Mouse (Mus musculus) heart, postnatal 10 days (tissue): ENCODE results near the gene Il9. TPM values are rescaled to one million over a fixed set of nuclear protein-coding genes. Genes with fewer than 3 reads are reported as not detected.

Experiments
- DNase-seq, 2 experiments: peaks; one replicate each; pipeline ENCODE4 v3.0.0; 2021
- intact Hi-C: fragments of 180-260 bp; cut with DNase I; formaldehyde crosslinking; loops from one replicate; pipeline ENCODE4 v1.15.1; 2025
- total RNA-seq, 2 experiments: library from RNA; stranded (reverse); gene quantifications; 2 replicates each; pipeline ENCODE4 v1.2.3; 2021

Gene Il9
- not detected for total RNA-seq

GRCm38 (mm10) chr13:56482146-56482545, at the start of gene Il9:
TSS of gene Il9 (minus strand) at chr13:56482246.
- intact Hi-C loops: no loop called here

DNA sequence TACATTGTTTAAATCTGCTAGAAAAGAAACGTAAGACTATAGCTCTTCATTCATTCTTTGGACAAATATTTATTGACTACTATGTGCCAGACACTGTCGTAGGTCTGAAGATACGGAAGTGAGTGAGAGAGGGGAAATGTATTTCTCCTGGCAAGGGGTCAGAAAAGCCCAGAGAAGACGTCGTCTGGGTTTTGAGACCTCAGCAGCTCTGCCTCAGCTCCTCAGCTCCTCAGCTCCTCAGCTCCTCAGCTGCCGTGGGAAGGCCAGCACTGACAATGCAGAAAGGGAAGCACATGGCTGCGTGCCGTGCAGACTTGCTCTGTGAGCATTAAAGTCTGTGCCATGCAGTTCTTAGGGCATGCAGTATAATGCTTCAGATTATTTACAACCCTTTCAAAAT, 47.6 kb upstream of the Il9 start:
- no peak for DNase-seq
- intact Hi-C loops: no loop called here

More at GRCm38 (mm10) chr13:56482146-56482545, at the start of gene Il9:
- DNase-seq: no peak

DNA sequence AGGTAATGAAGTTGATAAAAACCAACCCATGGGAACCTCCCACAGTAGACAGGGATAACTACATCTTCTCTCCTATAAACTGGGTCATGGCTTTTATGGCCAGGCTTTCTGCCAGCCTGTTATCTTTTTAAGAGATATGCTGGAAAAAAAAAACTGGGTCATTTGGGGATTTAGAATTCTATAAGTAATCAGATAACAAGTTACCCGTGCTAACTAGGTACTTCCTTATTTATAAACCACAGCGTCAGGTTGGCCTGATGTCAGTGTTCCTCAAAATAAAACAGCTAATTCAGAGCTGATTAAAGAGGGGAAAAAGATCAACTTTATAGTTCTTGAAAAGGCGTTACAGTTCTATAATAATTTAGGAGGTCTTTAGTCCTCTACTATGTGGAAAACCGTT, 47.0 kb upstream of the Il9 start:
- intact Hi-C loops: no loop called here
- no peak for DNase-seq

DNA sequence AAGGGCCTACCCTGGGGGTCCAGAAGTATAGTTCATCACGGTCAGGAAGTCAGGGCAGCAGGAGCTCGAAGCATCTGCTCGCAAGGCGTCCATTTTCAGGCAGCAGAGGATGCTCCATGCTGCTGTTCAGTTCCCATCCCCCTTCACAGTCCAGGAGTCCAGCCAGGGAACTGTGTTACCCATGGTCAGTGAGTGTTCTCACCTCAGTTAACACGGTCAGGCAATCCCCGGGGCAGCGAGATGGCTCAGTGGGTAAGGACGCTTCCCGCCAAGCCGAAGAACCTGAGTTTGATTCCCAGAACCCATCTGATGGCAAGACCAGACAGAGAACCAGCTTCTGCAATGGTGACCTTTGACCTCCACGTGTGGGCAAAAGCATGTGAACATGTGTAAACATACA, 46.2 kb upstream of the Il9 start:
- intact Hi-C loops: no loop called here
- DNase-seq: no peak

DNA sequence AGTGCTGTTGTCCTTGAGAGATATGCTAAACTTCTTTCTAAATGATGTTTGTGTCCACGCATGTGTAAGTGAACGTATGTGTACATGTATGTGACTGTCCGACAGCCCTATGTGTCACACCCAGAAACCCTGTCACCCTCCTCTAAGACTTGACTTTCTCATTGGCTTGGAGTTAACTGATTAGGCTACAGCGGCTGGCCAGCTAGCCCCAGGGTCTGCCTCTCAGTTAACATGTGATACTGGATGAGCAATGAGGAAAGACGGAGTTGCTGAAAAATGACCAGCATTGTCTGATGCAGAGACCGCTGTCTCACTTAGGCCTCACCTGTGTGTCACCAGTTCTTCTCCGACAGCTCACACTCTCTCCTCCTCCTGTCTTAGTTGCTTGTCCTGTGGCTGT, 45.8 kb upstream of the Il9 start:
- DNase-seq: no peak
- intact Hi-C loops: no loop called here

DNA sequence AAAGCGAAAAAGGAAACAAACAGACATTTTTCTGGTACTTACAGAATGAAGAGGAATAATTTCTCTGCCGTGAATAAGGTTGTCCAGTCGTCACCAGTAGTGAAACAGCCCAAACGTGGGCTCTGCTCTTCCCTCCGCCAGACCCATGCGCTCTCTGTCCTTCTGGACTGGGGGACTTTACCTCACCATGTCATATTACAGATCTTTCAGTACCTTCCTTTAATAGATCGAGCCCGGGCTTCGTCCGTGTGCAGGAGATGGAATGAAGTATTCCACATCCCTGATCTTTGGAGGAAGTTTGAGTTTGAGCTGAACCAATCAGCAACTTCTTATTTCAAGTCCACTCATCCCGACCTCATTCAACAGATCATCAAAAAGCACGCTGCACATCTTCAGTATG, 44.8 kb upstream of the Il9 start:
- intact Hi-C loops: no loop called here
- DNase-seq: no peak

- DNase-seq: no peak
- intact Hi-C loops: no loop called here
Observed at GRCm38 (mm10) chr13:56522821-56523167, 40.7 kb upstream of the Il9 start.

DNA sequence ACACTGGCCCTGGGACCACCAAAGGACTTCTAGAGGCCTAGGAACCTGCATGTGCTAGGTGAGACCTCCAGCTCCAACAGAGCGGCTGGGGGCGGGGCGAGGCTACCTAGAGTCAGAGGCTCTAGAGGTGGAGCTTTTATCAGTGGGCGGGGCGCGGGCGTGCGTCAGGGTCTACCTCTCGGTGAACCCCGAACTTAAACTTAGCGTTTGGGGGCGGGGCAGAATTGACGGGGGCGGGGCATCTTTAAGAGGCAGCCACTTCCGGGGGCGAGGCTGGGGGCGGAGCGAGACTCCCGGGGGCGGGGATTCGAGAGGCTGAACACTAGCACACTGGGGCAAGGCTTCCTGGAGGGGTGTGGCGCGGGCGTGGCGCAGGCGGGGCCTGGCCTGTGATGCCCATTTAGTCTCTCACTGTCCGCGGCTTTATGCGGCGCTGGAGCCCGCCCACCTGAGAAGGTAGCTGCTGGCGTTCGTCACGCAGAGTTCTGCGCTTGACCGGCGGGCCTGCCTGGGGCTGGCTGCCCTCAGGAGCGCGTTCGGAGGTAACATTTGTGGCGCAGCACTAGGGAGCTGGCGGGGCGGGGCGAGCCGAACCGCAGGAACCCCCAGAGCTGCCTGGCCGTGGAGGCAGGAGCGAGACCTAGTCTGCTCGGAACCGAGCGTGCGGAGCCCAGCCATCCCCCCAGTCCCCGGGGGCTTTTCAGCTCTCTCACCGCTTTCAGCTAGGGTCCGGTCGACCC, 40.2 kb upstream of the Il9 start, which contains the start of gene Fbxl21:
Fbxl21 (plus strand) TSS at position 392 of the 740 bp plus-strand sequence.
- DNase-seq: peak; percentile 89 to 91
- intact Hi-C loops: no loop called here

DNA sequence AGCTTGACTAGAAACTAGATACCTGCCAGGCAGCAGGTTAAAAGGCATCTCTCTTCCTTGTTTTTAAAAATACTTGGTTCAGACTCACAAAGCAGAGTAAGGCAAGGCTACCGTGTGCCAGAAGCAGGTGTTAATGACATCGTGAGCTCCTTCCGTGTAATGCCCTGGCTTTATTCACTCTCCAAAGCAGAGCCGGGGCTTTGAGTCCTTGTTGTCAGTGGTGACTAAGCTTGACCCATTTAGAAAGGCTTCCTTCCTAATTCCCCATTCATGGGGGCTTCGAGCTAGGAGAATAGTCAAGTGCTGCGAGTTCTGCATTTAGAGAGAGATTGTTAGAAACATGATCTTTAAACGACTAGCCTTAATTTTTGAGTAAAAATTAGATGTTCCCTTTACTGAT, 34.8 kb upstream of the Il9 start:
- intact Hi-C loops: no loop called here
- no peak for DNase-seq

DNA sequence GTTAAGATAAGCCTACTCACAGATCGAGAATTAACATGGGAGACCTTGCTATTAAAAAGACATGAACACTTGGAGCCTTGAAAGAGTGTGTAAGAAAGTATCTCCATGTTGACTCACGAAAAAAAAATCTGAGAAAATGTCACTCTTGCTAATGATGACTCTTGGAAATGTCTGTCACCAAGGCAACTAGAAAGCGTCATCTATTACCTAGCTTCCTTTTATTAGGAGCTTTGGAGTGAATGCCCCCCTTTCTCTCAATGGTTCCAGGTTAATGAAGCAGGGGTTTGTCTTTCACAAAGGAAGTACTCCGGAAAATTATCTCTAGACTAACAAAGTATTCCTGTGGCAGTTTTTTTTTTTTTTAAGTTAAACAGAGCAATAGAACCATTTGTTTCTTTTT, 34.3 kb upstream of the Il9 start:
- intact Hi-C loops: no loop called here
- DNase-seq: no peak

DNA sequence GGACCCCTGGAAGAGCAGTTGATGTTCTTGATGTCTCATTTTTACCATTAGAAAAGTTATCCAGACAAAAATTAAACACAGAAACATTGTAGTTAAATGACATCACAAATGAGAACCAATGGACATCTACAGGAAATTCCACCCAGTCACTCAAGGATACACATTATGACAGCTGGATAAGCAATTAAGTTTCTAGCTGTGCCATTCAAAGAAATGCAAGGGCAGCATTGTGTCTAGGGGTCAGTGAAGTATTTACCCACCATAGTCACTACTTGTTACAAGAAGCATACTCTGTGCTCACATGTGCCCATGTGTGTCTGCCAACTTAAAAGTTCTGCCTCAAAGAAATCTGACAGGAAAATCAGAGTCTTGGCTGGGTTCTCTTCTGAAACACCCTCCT, 31.5 kb upstream of the Il9 start:
- no peak for DNase-seq
- intact Hi-C loops: no loop called here

- intact Hi-C loops: no loop called here
- no peak for DNase-seq
Observed at GRCm38 (mm10) chr13:56509796-56510195, 27.8 kb upstream of the Il9 start.

GRCm38 (mm10) chr13:56506871-56507496, 24.9 kb upstream of the Il9 start:
- intact Hi-C loops: no loop called here
- no peak for DNase-seq

- intact Hi-C loops: no loop called here
- no peak for DNase-seq
Observed at GRCm38 (mm10) chr13:56501866-56502420, 19.9 kb upstream of the Il9 start.

DNA sequence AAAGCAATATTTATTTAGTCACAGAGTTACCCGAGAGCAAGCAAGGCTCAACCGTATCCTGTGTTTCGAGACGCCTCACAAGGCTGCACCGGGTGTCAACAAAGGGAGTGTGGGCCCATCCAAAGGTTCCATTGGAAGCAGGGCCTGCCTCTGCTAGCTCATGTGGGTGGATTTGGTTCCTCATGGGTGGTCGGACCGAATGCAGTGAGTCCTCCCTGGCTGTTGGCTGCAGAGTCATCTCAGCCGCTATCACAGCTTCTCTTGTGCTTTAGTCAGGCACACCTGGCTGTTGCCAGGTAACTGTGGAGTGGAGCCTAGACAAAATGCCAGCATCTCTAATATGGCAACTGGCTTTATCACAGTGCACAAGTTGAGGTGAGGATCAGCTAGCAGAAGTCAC, 18.6 kb upstream of the Il9 start:
- intact Hi-C loops: no loop called here
- DNase-seq: no peak

DNA sequence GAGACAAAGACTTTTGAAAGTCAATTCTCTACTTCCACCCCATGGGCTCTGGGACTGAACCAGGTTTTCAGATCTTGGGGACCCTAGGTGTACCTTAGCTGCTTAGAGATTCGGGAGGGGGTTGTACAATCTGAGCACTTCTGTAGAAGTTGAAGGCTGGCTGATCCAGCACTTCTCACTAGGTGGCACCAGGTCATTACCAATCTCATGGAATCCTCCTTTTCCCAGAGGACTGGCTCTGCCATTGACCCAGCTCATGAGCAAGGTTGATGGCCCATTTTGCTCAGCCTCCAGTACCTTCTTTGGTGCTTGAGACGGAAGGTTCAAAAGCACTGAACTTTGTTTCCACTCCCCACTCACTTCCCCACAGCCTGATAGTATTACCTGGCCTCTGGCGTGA, 18.1 kb upstream of the Il9 start:
- DNase-seq: peak; percentile 22
- intact Hi-C loops: no loop called here

DNA sequence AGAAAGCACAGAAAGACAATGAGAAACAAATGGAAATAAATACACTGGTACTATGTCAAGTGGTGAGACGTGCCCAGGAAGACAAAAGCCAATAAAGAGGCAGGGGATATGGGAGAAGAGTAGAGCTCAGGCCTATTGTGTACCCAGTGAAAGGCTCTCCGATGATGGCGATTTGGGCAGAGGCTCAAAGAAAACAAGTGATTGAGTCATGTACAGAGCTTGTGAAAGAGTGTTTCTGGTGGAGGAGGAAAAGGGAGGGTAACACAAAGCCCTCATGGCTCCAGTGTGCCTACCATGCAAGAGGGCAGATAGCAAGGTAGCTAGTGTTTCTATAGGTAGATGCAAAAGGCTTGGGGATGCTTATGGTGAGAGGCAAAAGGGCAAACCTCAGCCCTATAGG, 12.4 kb upstream of the Il9 start:
- intact Hi-C loops: no loop called here
- DNase-seq: no peak

- no peak for DNase-seq
- intact Hi-C loops: no loop called here
Observed at GRCm38 (mm10) chr13:56488012-56488411, 6.0 kb upstream of the Il9 start.

GRCm38 (mm10) chr13:56478027-56478426, 4.0 kb downstream of the Il9 start:
- DNase-seq: no peak
- intact Hi-C loops: loop anchor here (5.0 kb wide), 1 partner anchor 164 kb away; no protein-coding TSS in a partner anchor

DNA sequence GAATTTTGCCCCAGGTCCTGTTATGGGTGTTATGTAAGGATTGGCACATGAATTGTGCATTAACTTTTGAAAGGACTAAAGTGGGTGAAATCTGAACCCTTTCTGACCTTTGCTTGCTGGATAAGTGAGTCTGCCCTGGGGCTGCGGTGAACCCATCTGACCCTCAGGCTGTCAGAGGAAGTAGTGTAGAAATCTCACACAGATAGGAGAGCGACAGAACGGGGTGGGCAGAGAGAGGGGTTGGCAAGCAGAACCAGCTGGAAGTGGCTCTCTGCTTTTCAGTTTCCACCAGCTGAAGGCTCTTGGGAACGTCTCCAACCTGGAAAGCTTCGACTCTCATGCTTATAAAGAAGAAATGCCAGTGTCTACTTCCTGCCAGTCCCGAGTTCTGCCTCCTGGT, 4.8 kb downstream of the Il9 start:
- intact Hi-C loops: loop anchor here (5.0 kb wide), 1 partner anchor 165 kb away; no protein-coding TSS in a partner anchor
- DNase-seq: peak; percentile 7 to 23

GRCm38 (mm10) chr13:56476790-56477189, 5.3 kb downstream of the Il9 start:
- intact Hi-C loops: loop anchor here (5.0 kb wide), 1 partner anchor 166 kb away; no protein-coding TSS in a partner anchor
- no peak for DNase-seq

DNA sequence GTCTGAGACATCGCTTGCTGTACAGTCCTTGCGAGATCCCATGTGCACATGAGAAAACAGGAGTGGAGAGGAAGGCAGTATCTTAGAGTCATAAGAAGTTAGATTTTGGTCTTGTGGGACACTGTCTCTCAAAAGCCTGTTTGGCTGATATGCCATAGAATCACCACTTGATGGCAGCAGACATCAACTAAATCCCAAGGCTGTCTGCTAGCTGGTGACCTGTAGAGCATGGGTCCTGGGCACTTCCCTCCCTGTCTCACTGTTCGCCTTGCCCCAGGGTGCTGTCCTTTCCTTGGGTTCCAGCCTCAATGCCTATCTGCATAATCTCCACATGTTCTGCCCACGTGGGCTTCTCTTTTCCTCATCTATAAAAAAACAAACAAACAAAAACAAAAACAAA, 6.7 kb downstream of the Il9 start:
- intact Hi-C loops: loop anchor here (1.0 to 5.0 kb wide), 7 partner anchors 79 to 783 kb away; no protein-coding TSS in a partner anchor
- peak; percentile 64 to 70 for DNase-seq
